Mouse (Mus musculus): ENCODE measurements around the gene Galnt7.
A peak's percentile ranks its signal among the peaks of the same experiment; 100 is the strongest.

The Galnt7 gene

GRCm38 (mm10) chr8:57652456-57653055 lies at the start of gene Galnt7:
TSS of gene Galnt7 (minus strand) at chr8:57653032.
- DNase-seq (ENCODE audit: low read depth) = peak; percentile 74

DNA sequence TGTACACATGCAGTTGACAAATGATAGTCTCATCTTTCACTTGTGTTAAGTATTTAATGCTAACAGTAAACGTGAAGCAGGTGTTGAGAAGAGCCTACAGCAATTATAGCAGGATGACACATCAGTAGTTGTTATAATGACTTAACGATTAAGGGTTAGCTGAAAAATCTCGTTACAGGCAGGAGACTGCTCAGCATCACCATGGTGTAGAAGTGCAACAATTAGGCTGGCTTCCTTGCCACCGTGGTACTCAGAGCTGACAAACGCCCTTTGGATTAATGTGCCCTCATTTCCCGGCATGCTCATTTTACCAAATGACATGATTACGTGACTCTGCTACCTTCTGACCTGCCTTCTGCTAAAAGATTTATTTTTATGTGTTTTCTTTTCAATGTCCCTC lies 35.8 kb upstream of the Galnt7 start:
- DNase-seq (ENCODE audit: low read depth) = no peak

GRCm38 (mm10) chr8:57685803-57686202 lies 33.0 kb upstream of the Galnt7 start:
- DNase-seq (ENCODE audit: low read depth) = no peak

- DNase-seq (ENCODE audit: low read depth) = no peak
Observed at GRCm38 (mm10) chr8:57680044-57680443, 27.2 kb upstream of the Galnt7 start.

- peak; percentile 59 for DNase-seq (ENCODE audit: low read depth)
Observed at GRCm38 (mm10) chr8:57664121-57664520, 11.3 kb upstream of the Galnt7 start.

GRCm38 (mm10) chr8:57660019-57660418 lies 7.2 kb upstream of the Galnt7 start:
- no peak for DNase-seq (ENCODE audit: low read depth)

GRCm38 (mm10) chr8:57656446-57656845 lies 3.6 kb upstream of the Galnt7 start:
- DNase-seq (ENCODE audit: low read depth) = no peak

GRCm38 (mm10) chr8:57654146-57654545 lies 1.3 kb upstream of the Galnt7 start:
- no peak for DNase-seq (ENCODE audit: low read depth)

GRCm38 (mm10) chr8:57653768-57654125 lies 915 bp upstream of the Galnt7 start:
- no peak for DNase-seq (ENCODE audit: low read depth)

GRCm38 (mm10) chr8:57653056-57653767 lies 380 bp upstream of the Galnt7 start:
- peak; percentile 79 for DNase-seq (ENCODE audit: low read depth)

- DNase-seq (ENCODE audit: low read depth) = peak; percentile 46
Observed at GRCm38 (mm10) chr8:57651689-57652455, 960 bp downstream of the Galnt7 start.

DNA sequence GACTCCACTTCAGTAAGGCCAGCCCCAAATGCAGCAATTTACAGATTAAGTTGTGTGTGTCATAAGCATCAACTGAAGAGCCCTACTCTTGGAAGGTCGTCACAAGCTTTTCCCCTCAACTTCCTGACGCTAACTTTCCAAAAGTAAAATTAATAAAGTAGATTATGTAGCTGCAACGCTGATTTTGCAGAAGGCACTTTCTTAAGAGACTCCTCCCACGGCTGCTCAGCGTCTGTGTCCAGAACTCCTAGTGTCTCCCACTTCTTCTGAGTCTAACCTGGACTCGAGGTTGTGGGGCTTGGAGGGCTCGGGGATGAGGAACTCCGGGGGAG lies 1.5 kb downstream of the Galnt7 start:
- DNase-seq (ENCODE audit: low read depth) = peak; percentile 55

DNA sequence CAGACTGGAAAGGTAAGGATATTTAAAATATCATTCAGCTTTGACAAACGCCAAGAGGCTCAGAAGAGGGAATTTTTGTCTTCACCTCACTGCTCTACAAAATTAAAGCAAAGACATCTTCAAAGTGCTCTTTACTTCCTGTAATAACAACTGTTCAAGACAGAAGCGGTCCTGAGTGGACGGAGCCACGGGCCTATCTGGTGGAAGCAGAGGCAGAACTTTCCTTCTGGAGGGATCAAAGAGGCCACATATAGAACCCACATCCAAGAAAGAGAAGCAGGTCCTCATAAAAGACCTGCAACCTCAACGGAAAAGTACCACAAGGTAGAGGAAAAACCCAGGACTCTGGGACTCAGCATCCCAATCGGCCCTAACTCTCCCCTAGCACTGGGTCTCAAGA lies 2.6 kb downstream of the Galnt7 start:
- DNase-seq (ENCODE audit: low read depth) = no peak

DNA sequence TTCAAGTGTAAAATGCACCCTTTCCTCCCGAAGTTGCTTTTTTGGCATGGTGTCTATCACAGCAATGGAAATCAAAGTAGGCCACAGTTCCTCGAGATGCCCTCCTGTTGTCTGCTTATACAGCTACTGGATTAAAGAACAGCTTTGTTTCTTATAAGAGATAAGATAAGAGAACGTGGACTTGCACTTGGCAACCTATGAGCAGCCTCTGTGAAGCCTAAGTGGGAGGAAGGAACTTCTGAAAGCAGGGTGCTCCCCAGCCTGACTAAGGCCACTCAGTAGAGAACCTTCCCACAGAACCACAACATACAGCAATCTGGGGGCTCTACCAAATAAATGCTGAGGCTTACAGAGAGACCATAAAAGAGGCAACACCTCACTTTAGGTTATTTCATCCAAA lies 5.3 kb downstream of the Galnt7 start:
- peak; percentile 21 for DNase-seq (ENCODE audit: low read depth)

DNA sequence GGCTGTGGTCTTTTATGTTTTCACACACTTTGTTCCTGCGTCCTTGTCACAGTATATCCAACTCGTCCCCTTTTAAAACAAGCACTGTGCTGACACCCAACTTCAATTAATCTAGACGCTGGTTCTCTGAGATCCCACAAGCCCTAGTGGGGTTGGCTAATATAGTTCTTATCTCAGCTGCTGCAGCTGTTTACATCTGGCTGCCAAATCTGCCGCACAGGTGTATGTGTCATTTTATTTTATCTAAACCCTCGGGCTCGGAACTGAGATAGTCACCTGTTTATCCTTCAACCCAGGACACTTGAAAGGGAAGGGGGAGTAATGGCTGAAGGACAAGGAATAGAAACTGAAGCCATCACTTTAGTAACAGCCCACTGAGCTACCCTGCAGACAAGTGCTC lies 8.6 kb downstream of the Galnt7 start:
- DNase-seq (ENCODE audit: low read depth) = no peak

DNA sequence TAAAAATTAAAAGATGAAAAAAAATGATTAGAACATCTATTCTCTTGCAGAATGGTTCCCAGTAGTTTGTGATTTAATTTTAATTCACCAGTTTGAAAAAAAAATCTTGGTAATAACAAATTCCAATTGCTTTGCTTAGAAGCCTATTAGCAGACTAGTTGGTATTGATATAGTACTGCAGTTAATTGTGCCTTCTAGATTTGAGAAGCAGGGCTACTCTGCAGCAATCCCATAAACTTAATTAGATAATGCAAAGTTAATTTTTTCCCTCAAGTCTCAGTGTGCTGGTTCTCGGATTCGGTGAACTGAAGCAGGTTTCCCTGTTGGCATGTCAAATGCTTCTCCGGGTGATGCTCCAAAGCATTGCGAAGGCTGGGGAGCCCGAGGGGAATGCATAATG lies 10.1 kb downstream of the Galnt7 start:
- no peak for DNase-seq (ENCODE audit: low read depth)

GRCm38 (mm10) chr8:57638925-57639324 lies 13.9 kb downstream of the Galnt7 start:
- DNase-seq (ENCODE audit: low read depth) = no peak

DNA sequence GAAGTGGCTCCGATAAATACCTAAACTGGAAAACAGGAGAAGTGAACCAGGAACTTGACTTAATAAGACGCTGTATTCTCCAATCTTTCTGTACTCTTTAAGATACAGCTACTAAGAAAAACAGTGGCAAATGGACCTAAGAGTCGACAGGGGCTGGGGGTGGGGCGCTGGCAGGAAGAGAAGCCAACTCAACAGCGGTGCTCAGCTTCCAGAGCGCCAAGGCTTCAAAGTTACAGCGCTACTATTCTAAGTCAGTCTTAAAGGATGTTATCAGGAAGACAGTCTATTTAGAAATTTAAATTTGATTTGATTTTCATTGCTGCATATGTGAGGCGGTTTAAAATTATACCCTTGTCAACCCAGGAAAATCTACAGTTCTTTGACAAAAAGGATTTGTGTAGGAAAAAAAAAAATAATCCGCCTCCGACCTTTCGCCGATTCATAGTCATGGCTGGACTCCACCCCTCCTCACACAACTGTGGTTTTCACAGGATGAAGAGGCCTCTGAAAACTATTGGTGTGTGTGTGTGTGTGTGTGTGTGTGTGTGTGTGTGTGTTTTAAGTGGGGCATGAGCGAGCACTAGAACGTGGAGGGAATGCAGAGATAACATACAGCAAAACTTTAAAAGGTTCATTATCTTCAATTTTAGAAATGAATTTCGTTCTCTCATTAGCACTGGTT lies 15.1 kb downstream of the Galnt7 start:
- peak; percentile 49 for DNase-seq (ENCODE audit: low read depth)

- DNase-seq (ENCODE audit: low read depth) = no peak
Observed at GRCm38 (mm10) chr8:57636698-57637097, 16.1 kb downstream of the Galnt7 start.

DNA sequence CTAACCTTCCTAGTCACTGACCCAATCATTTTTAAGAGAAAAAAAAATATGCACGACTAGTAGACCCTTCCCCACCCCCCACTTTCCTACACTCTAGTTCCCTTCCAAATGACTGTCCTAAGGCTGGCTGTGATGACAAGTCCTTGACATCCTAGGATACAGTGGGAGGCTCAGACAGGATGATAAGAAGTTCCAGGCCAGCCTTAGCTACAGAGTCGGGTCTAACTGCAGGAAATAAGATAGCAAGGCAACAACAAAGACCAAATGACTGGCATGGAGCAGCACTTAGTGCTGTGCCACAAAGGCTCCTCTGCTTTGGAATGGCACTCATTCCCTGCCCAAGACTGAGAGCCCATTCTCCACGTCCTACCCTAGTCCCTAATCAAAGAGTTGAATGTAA lies 16.6 kb downstream of the Galnt7 start:
- DNase-seq (ENCODE audit: low read depth) = no peak

- DNase-seq (ENCODE audit: low read depth) = no peak
Observed at GRCm38 (mm10) chr8:57631780-57632179, 21.1 kb downstream of the Galnt7 start.

GRCm38 (mm10) chr8:57630148-57630547 lies 22.7 kb downstream of the Galnt7 start:
- DNase-seq (ENCODE audit: low read depth) = no peak

All from 416B (cell line).